Mouse (Mus musculus) hindbrain, embryonic 10.5 days (tissue): Measurements from ENCODE around the gene Acat3. TPM values are rescaled to one million over a fixed set of nuclear protein-coding genes. Genes with fewer than 3 reads are reported as not detected.
"Not testable (repeated sequence)": the region's sequence is repeated elsewhere in the genome, so short reads cannot be mapped to it uniquely, and the experiment has no call there.

Source experiments
- DNase-seq: peaks from one replicate; pipeline ENCODE4 v3.0.0-alpha.2; 2017; ENCODE audit warnings: low spot score
- H3K27ac ChIP-seq: fragments of 300-500 bp; sonication (generic); 2 replicates; pipeline ENCODE4 v1.5.1; 2016; ENCODE audit warnings: mild to moderate bottlenecking, moderate library complexity
- H3K27me3 ChIP-seq: fragments of 300-500 bp; sonication (generic); 2 replicates; pipeline ENCODE4 v1.6.1; 2016; ENCODE audit warnings: mild to moderate bottlenecking; ENCODE audit not compliant: poor library complexity, insufficient read depth, severe bottlenecking
- H3K36me3 ChIP-seq: fragments of 300-500 bp; sonication (generic); 2 replicates; pipeline ENCODE4 v1.6.1; 2016; ENCODE audit warnings: mild to moderate bottlenecking, moderate library complexity
- H3K4me1 ChIP-seq: fragments of 300-500 bp; sonication (generic); replicated peaks from 2 replicates; pipeline ENCODE4 v1.6.1; 2016; ENCODE audit warnings: mild to moderate bottlenecking
- H3K4me3 ChIP-seq: fragments of 300-500 bp; sonication (generic); 2 replicates; pipeline ENCODE4 v1.5.1; 2016; ENCODE audit warnings: mild to moderate bottlenecking, moderate library complexity
- H3K9me3 ChIP-seq: fragments of 300-500 bp; sonication (generic); 2 replicates; pipeline ENCODE4 v1.6.1; 2016; ENCODE audit warnings: mild to moderate bottlenecking, moderate library complexity
- WGBS: fragments of 180-500 bp; shearing (Covaris S2); methylation state at CpG from one replicate; pipeline ENCODE4 v1.1.7; 2016; 5-methylcytosine and 5-hydroxymethylcytosine counted together
- polyA plus RNA-seq: library from polyadenylated mRNA; unstranded; fragments of >200 nt; fragmentation: Nextera tagmentation; extraction: Ambion mirVana; gene quantifications from 2 replicates; pipeline ENCODE4 v1.2.1, GENCODE M21; 2016

Acat3 gene
- polyA plus RNA-seq: 0.60 and 0.84 TPM in 2 replicates

GRCm38 (mm10) chr17:12940151-12940805 lies at the start of gene Acat3:
TSS of gene Acat3 (minus strand) at chr17:12940600.
- peaks cover 7% of the 10 kb centered on the region for H3K4me1 ChIP-seq
- no peak for DNase-seq

GRCm38 (mm10) chr17:12988096-12988495 lies 47.7 kb upstream of the Acat3 start:
- Histone ChIP-seq H3K36me3 (peaks cover 56% of the 10 kb centered on the region), H3K4me1 (peaks cover 12% of the 10 kb centered on the region)
- not testable (repeated sequence) for DNase-seq, H3K4me3 ChIP-seq, H3K9me3 ChIP-seq, H3K27me3 ChIP-seq, H3K27ac ChIP-seq
- 96% methylated on average over 8 of the region's 8 CpGs for WGBS

More at GRCm38 (mm10) chr17:12940151-12940805, at the start of gene Acat3:
- H3K9me3 ChIP-seq: no peaks in the 10 kb centered on the region
- H3K4me3 ChIP-seq: peak within 1 kb of the TSS; percentile 41
- peaks cover 34% of the 10 kb centered on the region for H3K36me3 ChIP-seq
- 0 out of 2 replicates have a peak within 1 kb of the TSS, but pooled peaks have one; percentile 16 for H3K27ac ChIP-seq
- WGBS: 18% methylated on average over 27 of the region's 27 CpGs
- H3K27me3 ChIP-seq: no peaks in the 10 kb centered on the region

GRCm38 (mm10) chr17:12983988-12984387 lies 43.6 kb upstream of the Acat3 start:
- Histone ChIP-seq H3K9me3 (peaks cover 6% of the 10 kb centered on the region), H3K27me3 (no peaks in the 10 kb centered on the region), H3K4me3 (no peak overlapping the region), H3K4me1 (no peaks in the 10 kb centered on the region), H3K27ac (no peak overlapping the region), H3K36me3 (peaks cover 93% of the 10 kb centered on the region)
- DNase-seq: no peak
- WGBS: 85% methylated on average over 2 of the region's 2 CpGs

- WGBS: 95% methylated on average over 1 of the region's 1 CpGs
- peaks cover 86% of the 10 kb centered on the region for H3K36me3 ChIP-seq
Measured at GRCm38 (mm10) chr17:12978546-12978945, 38.1 kb upstream of the Acat3 start.

GRCm38 (mm10) chr17:12973851-12974250 lies 33.5 kb upstream of the Acat3 start:
- Histone ChIP-seq H3K36me3 (peaks cover 88% of the 10 kb centered on the region), H3K9me3 (no peaks in the 10 kb centered on the region), H3K27me3 (no peaks in the 10 kb centered on the region), H3K4me3 (no peak overlapping the region), H3K27ac (no peak overlapping the region), H3K4me1 (no peaks in the 10 kb centered on the region)
- no peak for DNase-seq
- WGBS: 88% methylated on average over 2 of the region's 2 CpGs

More at GRCm38 (mm10) chr17:12978546-12978945, 38.1 kb upstream of the Acat3 start:
- Histone ChIP-seq H3K9me3 (no peaks in the 10 kb centered on the region), H3K27ac (no peak overlapping the region), H3K4me3 (no peak overlapping the region), H3K27me3 (no peaks in the 10 kb centered on the region), H3K4me1 (no peaks in the 10 kb centered on the region)
- DNase-seq: no peak

GRCm38 (mm10) chr17:12967173-12967572 lies 26.8 kb upstream of the Acat3 start:
- H3K36me3 ChIP-seq: peaks cover 71% of the 10 kb centered on the region
- WGBS: 93% methylated on average over 2 of the region's 2 CpGs
- DNase-seq: no peak

GRCm38 (mm10) chr17:12963476-12963875 lies 23.1 kb upstream of the Acat3 start:
- Histone ChIP-seq H3K27ac (no peak overlapping the region), H3K27me3 (no peaks in the 10 kb centered on the region), H3K9me3 (no peaks in the 10 kb centered on the region), H3K4me3 (no peak overlapping the region), H3K4me1 (peaks cover 15% of the 10 kb centered on the region), H3K36me3 (peaks cover 38% of the 10 kb centered on the region)
- WGBS: 88% methylated on average over 3 of the region's 3 CpGs
- no peak for DNase-seq

More at GRCm38 (mm10) chr17:12967173-12967572, 26.8 kb upstream of the Acat3 start:
- Histone ChIP-seq H3K27me3 (no peaks in the 10 kb centered on the region), H3K9me3 (no peaks in the 10 kb centered on the region), H3K27ac (no peak overlapping the region), H3K4me3 (no peak overlapping the region), H3K4me1 (no peaks in the 10 kb centered on the region)

- WGBS: under 1% methylated on average over 42 of the region's 42 CpGs
- H3K27me3 ChIP-seq: no peaks in the 10 kb centered on the region
Measured at GRCm38 (mm10) chr17:12960331-12960873, 20.0 kb upstream of the Acat3 start, which contains the start of gene Acat2. TSS of gene Acat2 (minus strand) at chr17:12960747.

GRCm38 (mm10) chr17:12959377-12959776 lies 19.0 kb upstream of the Acat3 start:
- not testable (repeated sequence) for H3K27me3 ChIP-seq, DNase-seq, H3K27ac ChIP-seq, H3K9me3 ChIP-seq
- H3K4me3 ChIP-seq: peak overlapping the region; percentile 43
- WGBS: 54% methylated on average over 2 of the region's 2 CpGs
- H3K4me1 ChIP-seq: peaks cover 18% of the 10 kb centered on the region
- H3K36me3 ChIP-seq: peaks cover 26% of the 10 kb centered on the region

More at GRCm38 (mm10) chr17:12960331-12960873, 20.0 kb upstream of the Acat3 start, which contains the start of gene Acat2:
- no peaks in the 10 kb centered on the region for H3K9me3 ChIP-seq
- peak within 1 kb of the TSS; percentile 91 for H3K27ac ChIP-seq
- peaks cover 18% of the 10 kb centered on the region for H3K4me1 ChIP-seq
- peak within 1 kb of the TSS; percentile 75 for H3K4me3 ChIP-seq
- peak; percentile 93 for DNase-seq
- H3K36me3 ChIP-seq: peaks cover 31% of the 10 kb centered on the region

- Histone ChIP-seq H3K4me1 (peaks cover 18% of the 10 kb centered on the region), H3K4me3 (no peak overlapping the region), H3K9me3 (no peaks in the 10 kb centered on the region), H3K27ac (no peak overlapping the region), H3K27me3 (no peaks in the 10 kb centered on the region), H3K36me3 (peaks cover 49% of the 10 kb centered on the region)
- no peak for DNase-seq
- 97% methylated on average over 8 of the region's 8 CpGs for WGBS
Measured at GRCm38 (mm10) chr17:12956664-12957063, 16.3 kb upstream of the Acat3 start.

GRCm38 (mm10) chr17:12949669-12950068 lies 9.3 kb upstream of the Acat3 start:
- Histone ChIP-seq H3K4me1 (no peaks in the 10 kb centered on the region), H3K9me3 (no peaks in the 10 kb centered on the region), H3K27me3 (no peaks in the 10 kb centered on the region), H3K36me3 (peaks cover 82% of the 10 kb centered on the region), H3K4me3 (no peak overlapping the region), H3K27ac (no peak overlapping the region)
- DNase-seq: no peak
- 87% methylated on average over 5 of the region's 5 CpGs for WGBS

GRCm38 (mm10) chr17:12942459-12943162 lies 2.2 kb upstream of the Acat3 start:
- H3K4me3 ChIP-seq: no peak overlapping the region
- peaks cover 55% of the 10 kb centered on the region for H3K36me3 ChIP-seq
- no peak overlapping the region for H3K27ac ChIP-seq
- no peaks in the 10 kb centered on the region for H3K27me3 ChIP-seq
- peaks cover 7% of the 10 kb centered on the region for H3K4me1 ChIP-seq
- WGBS: 92% methylated on average over 6 of the region's 6 CpGs
- no peaks in the 10 kb centered on the region for H3K9me3 ChIP-seq
- DNase-seq: no peak
